Mouse (Mus musculus): ENCODE measurements around the gene Themis3.

DNA sequence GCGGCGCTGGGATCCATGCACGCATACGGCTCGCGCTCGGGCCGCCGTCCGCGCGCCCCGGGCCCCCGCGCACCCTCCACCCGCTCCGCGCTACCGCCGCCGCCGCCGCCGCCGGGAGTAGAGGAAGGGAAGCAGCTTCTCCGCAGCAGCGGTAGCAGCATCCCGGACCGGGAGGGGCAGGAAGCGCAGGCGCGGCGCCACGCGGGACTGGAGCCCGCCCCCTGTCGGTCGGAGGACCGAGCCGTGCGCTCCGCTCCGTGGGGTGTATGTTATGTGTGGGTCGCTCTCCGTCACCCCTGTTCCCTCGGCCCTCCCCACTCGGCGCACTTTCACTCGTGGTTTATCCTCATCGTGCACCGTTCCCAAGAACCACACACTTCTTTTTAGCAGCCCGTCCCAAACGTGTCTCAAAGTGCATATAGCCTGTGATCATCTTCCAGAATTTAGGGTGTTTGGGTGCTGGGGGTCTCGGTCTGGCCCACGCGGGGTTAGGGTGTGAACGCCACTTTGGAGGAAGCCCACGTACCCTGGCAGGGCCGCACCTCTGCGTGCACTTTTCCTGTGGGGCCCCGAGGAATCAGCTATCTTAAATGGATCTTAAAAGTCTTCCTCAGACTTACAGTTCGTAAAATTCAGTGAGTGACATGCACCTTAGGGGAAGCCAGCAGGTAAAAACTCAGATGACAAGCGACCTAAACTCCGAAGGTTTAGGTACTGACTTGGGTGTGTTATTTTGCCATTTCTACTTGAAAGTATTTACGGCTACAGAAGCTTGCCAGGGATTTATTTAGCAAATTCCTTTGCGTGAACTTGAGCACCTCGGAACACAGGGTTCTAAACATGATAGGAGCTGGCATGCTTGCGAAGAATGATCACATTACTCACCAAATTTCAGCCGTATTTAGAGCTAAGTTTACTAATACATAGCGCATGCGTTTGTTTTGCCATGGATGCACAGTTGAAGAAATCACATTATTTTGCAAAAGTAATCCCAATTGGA, 74.6 kb downstream of the Themis3 start, which contains the start of gene Rab12:
- TF ChIP-seq CTCF (IDR thresholded peaks at IDR 0.05; ENCODE audit: insufficient read depth, low read depth, low read length) (peak; percentile 82), POLR2A (IDR thresholded peaks at IDR 0.05; ENCODE audit: insufficient read depth, low read depth, low read length) (peak; percentile 38; the same call in 1 of the 2 replicates)

Data from olfactory bulb, adult 2 months (tissue).